Mouse (Mus musculus) heart, embryonic 12.5 days (tissue): Measurements from ENCODE around the gene Nub1. TPM values are rescaled to one million over a fixed set of nuclear protein-coding genes. Genes with fewer than 3 reads are reported as not detected.

Experiments used
- ATAC-seq: fragments of 200-750 bp; cut with Nextera tagmentation; 2 replicates; pipeline ENCODE4 v1.8.0; 2017; ENCODE audit warnings: moderate TSS enrichment, moderate library complexity; ENCODE audit not compliant: insufficient number of reproducible peaks, low FRiP score
- H3K27ac ChIP-seq: fragments of 300-500 bp; sonication (generic); 2 replicates; pipeline ENCODE4 v1.5.1; 2016; ENCODE audit warnings: mild to moderate bottlenecking, moderate library complexity; ENCODE audit not compliant: poor library complexity, severe bottlenecking
- H3K27me3 ChIP-seq: fragments of 300-500 bp; sonication (generic); replicated peaks from 2 replicates; pipeline ENCODE4 v1.6.1; 2016; ENCODE audit warnings: mild to moderate bottlenecking, moderate library complexity
- H3K36me3 ChIP-seq: fragments of 300-500 bp; sonication (generic); 2 replicates; pipeline ENCODE4 v1.6.1; 2016; ENCODE audit warnings: mild to moderate bottlenecking, moderate library complexity
- H3K4me1 ChIP-seq: fragments of 300-500 bp; sonication (generic); replicated peaks from 2 replicates; pipeline ENCODE4 v1.6.1; 2016; ENCODE audit warnings: mild to moderate bottlenecking
- H3K4me2 ChIP-seq: fragments of 300-500 bp; sonication (generic); 2 replicates; pipeline ENCODE4 v1.6.1; 2016; ENCODE audit warnings: mild to moderate bottlenecking, moderate library complexity
- H3K4me3 ChIP-seq: fragments of 300-500 bp; sonication (generic); 2 replicates; pipeline ENCODE4 v1.5.1; 2016; ENCODE audit warnings: mild to moderate bottlenecking
- H3K9ac ChIP-seq: fragments of 300-500 bp; sonication (generic); 2 replicates; pipeline ENCODE4 v1.6.1; 2016; ENCODE audit warnings: mild to moderate bottlenecking, moderate library complexity
- H3K9me3 ChIP-seq: fragments of 300-500 bp; sonication (generic); replicated peaks from 2 replicates; pipeline ENCODE4 v1.6.1; 2016; ENCODE audit warnings: mild to moderate bottlenecking, moderate library complexity
- WGBS: fragments of 180-500 bp; shearing (Covaris S2); methylation state at CpG from one replicate; pipeline ENCODE4 v1.1.7; 2016; 5-methylcytosine and 5-hydroxymethylcytosine counted together
- polyA plus RNA-seq: library from polyadenylated mRNA; unstranded; fragments of >200 nt; fragmentation: Nextera tagmentation; extraction: Ambion mirVana; gene quantifications from 2 replicates; pipeline ENCODE4 v1.2.1, GENCODE M21; 2016

The Nub1 gene
- polyA plus RNA-seq, 1 experiment from 2014 or later, result 29.5 TPM

- ATAC-seq, result no peak
- Histone ChIP-seq H3K9me3 (no peaks in the 10 kb centered on the region), H3K36me3 (no peaks in the 10 kb centered on the region), H3K4me3 (no peak overlapping the region), H3K9ac (no peak overlapping the region), H3K4me1 (peaks cover 55% of the 10 kb centered on the region), H3K27me3 (peaks cover 17% of the 10 kb centered on the region), H3K4me2 (no peak overlapping the region), H3K27ac (no peak overlapping the region)
- WGBS, result 48% methylated on average over 12 of the region's 12 CpGs
These were observed 41.8 kb downstream of the Nub1 start for GRCm38 (mm10) chr5:24726901-24727836.

- H3K4me2 ChIP-seq, result peak overlapping the region; percentile 91
- H3K4me3 ChIP-seq, result peak overlapping the region; percentile 55
- under 1% methylated on average over 45 of the region's 49 CpGs for WGBS
- no peaks in the 10 kb centered on the region for H3K36me3 ChIP-seq
- H3K9ac ChIP-seq, result peak overlapping the region; percentile 74
- peaks cover 58% of the 10 kb centered on the region for H3K4me1 ChIP-seq
- H3K27ac ChIP-seq, result no peak overlapping the region
- ATAC-seq, result no peak; the same call in 1 of the 2 replicates
- no peaks in the 10 kb centered on the region for H3K9me3 ChIP-seq
- peaks cover 17% of the 10 kb centered on the region for H3K27me3 ChIP-seq
These were observed 44.6 kb downstream of the Nub1 start for GRCm38 (mm10) chr5:24729797-24730487.

GRCm38 (mm10) chr5:24730488-24730871, 45.1 kb downstream of the Nub1 start, which contains the start of gene Wdr86:
Gene Wdr86 (minus strand): TSS chr5:24730727.
- peak; percentile 9; the same call in 1 of the 2 replicates for ATAC-seq
- peaks cover 17% of the 10 kb centered on the region for H3K27me3 ChIP-seq
- no peaks in the 10 kb centered on the region for H3K36me3 ChIP-seq
- peak within 1 kb of the TSS; percentile 74 for H3K9ac ChIP-seq
- peaks cover 53% of the 10 kb centered on the region for H3K4me1 ChIP-seq
- no peaks in the 10 kb centered on the region for H3K9me3 ChIP-seq
- H3K4me3 ChIP-seq, result peak within 1 kb of the TSS; percentile 55
- peak within 1 kb of the TSS; percentile 91 for H3K4me2 ChIP-seq
- WGBS, result under 1% methylated on average over 23 of the region's 23 CpGs
- no peak within 1 kb of the TSS for H3K27ac ChIP-seq

- H3K36me3 ChIP-seq, result no peaks in the 10 kb centered on the region
- 3% methylated on average over 15 of the region's 15 CpGs for WGBS
- H3K9me3 ChIP-seq, result no peaks in the 10 kb centered on the region
- ATAC-seq, result no peak
- H3K4me1 ChIP-seq, result peaks cover 48% of the 10 kb centered on the region
- H3K27ac ChIP-seq, result no peak overlapping the region
- peaks cover 17% of the 10 kb centered on the region for H3K27me3 ChIP-seq
- H3K4me3 ChIP-seq, result peak overlapping the region; percentile 55
- peak overlapping the region; percentile 74 for H3K9ac ChIP-seq
- peak overlapping the region; percentile 91 for H3K4me2 ChIP-seq
These were observed 45.7 kb downstream of the Nub1 start for GRCm38 (mm10) chr5:24730986-24731385.

GRCm38 (mm10) chr5:24733134-24733533, 47.8 kb downstream of the Nub1 start:
- Histone ChIP-seq H3K36me3 (no peaks in the 10 kb centered on the region), H3K4me3 (no peak overlapping the region), H3K9me3 (no peaks in the 10 kb centered on the region), H3K9ac (no peak overlapping the region), H3K27me3 (peaks cover 17% of the 10 kb centered on the region), H3K4me1 (peaks cover 39% of the 10 kb centered on the region), H3K4me2 (peak overlapping the region; percentile 39; the same call in 1 of the 2 replicates), H3K27ac (peak overlapping the region; percentile 42)
- 0 out of 2 replicates have a peak, but pooled peaks have one; percentile 27 for ATAC-seq
- WGBS, result 4% methylated on average over 8 of the region's 8 CpGs

- Histone ChIP-seq H3K4me3 (no peak overlapping the region), H3K27ac (no peak overlapping the region), H3K9ac (no peak overlapping the region), H3K27me3 (peaks cover 17% of the 10 kb centered on the region), H3K4me1 (peaks cover 43% of the 10 kb centered on the region), H3K4me2 (no peak overlapping the region), H3K36me3 (no peaks in the 10 kb centered on the region), H3K9me3 (no peaks in the 10 kb centered on the region)
- no peak for ATAC-seq
- WGBS, result 51% methylated on average over 7 of the region's 7 CpGs
These were observed 48.6 kb downstream of the Nub1 start for GRCm38 (mm10) chr5:24733771-24734426.

GRCm38 (mm10) chr5:24737595-24737994, 52.3 kb downstream of the Nub1 start:
- H3K27ac ChIP-seq, result no peak overlapping the region
- no peaks in the 10 kb centered on the region for H3K36me3 ChIP-seq
- ATAC-seq, result no peak
- H3K9me3 ChIP-seq, result no peaks in the 10 kb centered on the region
- H3K27me3 ChIP-seq, result no peaks in the 10 kb centered on the region
- no peak overlapping the region for H3K4me2 ChIP-seq
- peaks cover 33% of the 10 kb centered on the region for H3K4me1 ChIP-seq
- H3K4me3 ChIP-seq, result no peak overlapping the region
- WGBS, result 87% methylated on average over 10 of the region's 10 CpGs
- no peak overlapping the region for H3K9ac ChIP-seq

- ATAC-seq, result no peak
- H3K4me3 ChIP-seq, result no peak overlapping the region
- peaks cover 24% of the 10 kb centered on the region for H3K4me1 ChIP-seq
- 64% methylated on average over 1 of the region's 1 CpGs for WGBS
- H3K9me3 ChIP-seq, result no peaks in the 10 kb centered on the region
- no peak overlapping the region for H3K4me2 ChIP-seq
- H3K36me3 ChIP-seq, result no peaks in the 10 kb centered on the region
- H3K27ac ChIP-seq, result peak overlapping the region; percentile 74
- no peak overlapping the region for H3K9ac ChIP-seq
- H3K27me3 ChIP-seq, result no peaks in the 10 kb centered on the region
These were observed 53.2 kb downstream of the Nub1 start for GRCm38 (mm10) chr5:24738517-24738916.

GRCm38 (mm10) chr5:24739141-24739753, 53.9 kb downstream of the Nub1 start:
- H3K27me3 ChIP-seq, result no peaks in the 10 kb centered on the region
- peak; percentile 76; the same call in 1 of the 2 replicates for ATAC-seq
- no peaks in the 10 kb centered on the region for H3K36me3 ChIP-seq
- peak overlapping the region; percentile 74 for H3K27ac ChIP-seq
- H3K9me3 ChIP-seq, result no peaks in the 10 kb centered on the region
- peak overlapping the region; percentile 58 for H3K4me2 ChIP-seq
- H3K4me3 ChIP-seq, result 0 out of 2 replicates have a peak overlapping the region, but pooled peaks have one; percentile 3
- 13% methylated on average over 15 of the region's 15 CpGs for WGBS
- peaks cover 23% of the 10 kb centered on the region for H3K4me1 ChIP-seq
- peak overlapping the region; percentile 13; the same call in 1 of the 2 replicates for H3K9ac ChIP-seq

- Histone ChIP-seq H3K9ac (no peak overlapping the region; the same call in 1 of the 2 replicates), H3K36me3 (no peaks in the 10 kb centered on the region), H3K27me3 (0 out of 2 replicates have a peak, but pooled peaks cover 3% of the 10 kb centered on the region), H3K4me1 (peaks cover 23% of the 10 kb centered on the region), H3K4me2 (no peak overlapping the region), H3K4me3 (no peak overlapping the region), H3K9me3 (no peaks in the 10 kb centered on the region), H3K27ac (0 out of 2 replicates have a peak overlapping the region, but pooled peaks have one; percentile 10)
- no peak for ATAC-seq
- WGBS, result 58% methylated on average over 15 of the region's 15 CpGs
These were observed 56.0 kb downstream of the Nub1 start for GRCm38 (mm10) chr5:24741172-24741885.
